Mouse (Mus musculus) lung, postnatal 0 days (tissue): ENCODE measurements around the gene Rbpjl.

ENCODE experiments used
- CTCF ChIP-seq: IDR thresholded peaks from 2 replicates; pipeline ENCODE4 v1.5.1; 2016; ENCODE audit warnings: antibody characterized with exemption, mild to moderate bottlenecking
- EP300 ChIP-seq: IDR thresholded peaks from 2 replicates; pipeline ENCODE4 v1.6.1; 2016; ENCODE audit warnings: antibody characterized with exemption, mild to moderate bottlenecking, control low read depth

DNA sequence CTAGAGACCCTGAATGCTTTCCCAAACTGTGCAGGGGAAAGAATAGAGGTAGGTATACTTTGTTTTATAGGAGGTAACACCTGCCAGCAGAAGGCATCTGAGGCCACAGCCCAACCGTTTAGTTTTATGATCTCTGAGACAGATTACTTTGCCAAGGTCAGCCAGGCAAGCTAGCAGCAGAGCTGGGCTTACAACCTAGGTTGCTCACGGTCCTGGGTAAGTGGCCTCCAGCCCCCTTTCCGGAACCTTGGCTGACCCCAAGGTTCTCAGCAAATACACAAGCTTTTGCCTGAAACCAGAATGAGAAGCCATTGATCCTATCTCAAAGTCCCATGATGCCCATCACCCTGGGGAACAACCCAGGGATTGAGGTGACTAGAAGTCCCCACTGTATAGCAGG is 31.7 kb downstream of the Rbpjl start:
- TF ChIP-seq CTCF (no peak), EP300 (no peak)
